Mouse (Mus musculus) brain, embryonic 14.5 days (tissue): ENCODE results near the gene Gm28053. TPM values are rescaled to one million over a fixed set of nuclear protein-coding genes. Genes with fewer than 3 reads are reported as not detected.

Experiments used
- DNase-seq: peaks from one replicate; pipeline ENCODE4 v3.0.0-alpha.2; 2011; ENCODE audit warnings: low read depth
- CTCF ChIP-seq: fragments of 200-500 bp; IDR thresholded peaks from 2 replicates; pipeline ENCODE4 v1.5.1; 2012; ENCODE audit warnings: inconsistent platforms, mild to moderate bottlenecking, moderate library complexity, borderline replicate concordance; ENCODE audit not compliant: insufficient read depth, insufficient read length; ENCODE audit errors: extremely low read depth
- POLR2A ChIP-seq: fragments of 200-500 bp; IDR thresholded peaks from 2 replicates; pipeline ENCODE4 v1.6.1; 2012; ENCODE audit warnings: mild to moderate bottlenecking, inconsistent platforms, borderline replicate concordance; ENCODE audit not compliant: poor library complexity, insufficient read depth, insufficient read length, severe bottlenecking; ENCODE audit errors: extremely low read depth
- polyA plus RNA-seq: library from polyadenylated mRNA; depleted of rRNA; stranded (reverse); fragments of >200 nt; gene quantifications from 2 replicates; pipeline ENCODE4 v1.2.3, GENCODE M21; 2012; rRNA removed

Gm28053 gene
- polyA plus RNA-seq, result 0.40 TPM in 1 of 2 replicates, not detected in the other

GRCm38 (mm10) chr6:48718455-48718854, at the start of gene Gm28053, which contains the start of gene Gimap7:
TSS of gene Gm28053 (plus strand) at chr6:48718607.
TSS of gene Gimap7 (plus strand) at chr6:48718621.
- DNase-seq, result no peak
- no peak for TF ChIP-seq POLR2A
- no peak for TF ChIP-seq CTCF

GRCm38 (mm10) chr6:48669446-48669969, 48.9 kb upstream of the Gm28053 start:
- TF ChIP-seq POLR2A (no peak), CTCF (no peak)
- no peak for DNase-seq

DNA sequence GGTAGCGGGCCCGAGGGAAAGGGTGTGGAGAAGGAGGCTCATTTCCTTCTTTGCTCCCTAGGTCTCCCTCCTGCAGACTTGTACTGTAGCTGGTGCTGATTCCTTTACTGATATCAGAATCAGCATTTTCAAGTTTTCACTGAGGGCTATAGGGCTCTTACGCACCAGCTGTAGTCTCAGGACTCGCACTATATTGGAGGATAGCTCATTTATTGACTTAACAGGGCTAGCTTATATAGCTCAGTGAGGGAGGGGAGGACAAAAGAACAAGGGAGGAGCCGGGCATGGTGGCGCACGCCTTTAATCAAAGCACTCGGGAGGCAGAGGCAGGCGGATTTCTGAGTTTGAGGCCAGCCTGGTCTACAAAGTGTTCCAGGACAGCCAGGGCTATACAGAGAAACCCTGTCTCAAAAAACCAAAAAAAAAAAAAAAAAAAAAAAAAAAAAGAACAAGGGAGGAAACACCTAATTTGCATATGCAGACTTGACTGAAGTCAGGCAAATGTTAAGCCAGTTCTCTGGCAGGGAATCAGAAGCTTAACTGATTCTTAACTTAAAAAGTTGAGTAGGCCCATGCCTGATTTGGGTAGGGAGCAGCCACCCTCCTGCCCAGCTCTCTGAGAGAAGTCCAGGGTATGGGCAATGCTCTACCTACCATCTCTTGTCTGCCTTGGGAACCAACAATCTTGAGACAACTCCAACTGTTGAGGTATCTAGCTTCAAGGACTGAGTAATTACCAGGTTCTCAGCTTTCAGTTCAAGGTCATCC, 43.9 kb upstream of the Gm28053 start:
- TF ChIP-seq POLR2A, result no peak
- no peak for TF ChIP-seq CTCF
- no peak for DNase-seq

- TF ChIP-seq CTCF (no peak), POLR2A (no peak)
- DNase-seq, result peak; percentile 20
These were observed 42.9 kb upstream of the Gm28053 start for GRCm38 (mm10) chr6:48675400-48675930.

GRCm38 (mm10) chr6:48675931-48676859, 42.2 kb upstream of the Gm28053 start, which contains the start of gene Gimap9:
TSS of gene Gimap9 (plus strand) at chr6:48676129.
- DNase-seq, result peak; percentile 2
- TF ChIP-seq POLR2A (no peak), CTCF (no peak)

DNA sequence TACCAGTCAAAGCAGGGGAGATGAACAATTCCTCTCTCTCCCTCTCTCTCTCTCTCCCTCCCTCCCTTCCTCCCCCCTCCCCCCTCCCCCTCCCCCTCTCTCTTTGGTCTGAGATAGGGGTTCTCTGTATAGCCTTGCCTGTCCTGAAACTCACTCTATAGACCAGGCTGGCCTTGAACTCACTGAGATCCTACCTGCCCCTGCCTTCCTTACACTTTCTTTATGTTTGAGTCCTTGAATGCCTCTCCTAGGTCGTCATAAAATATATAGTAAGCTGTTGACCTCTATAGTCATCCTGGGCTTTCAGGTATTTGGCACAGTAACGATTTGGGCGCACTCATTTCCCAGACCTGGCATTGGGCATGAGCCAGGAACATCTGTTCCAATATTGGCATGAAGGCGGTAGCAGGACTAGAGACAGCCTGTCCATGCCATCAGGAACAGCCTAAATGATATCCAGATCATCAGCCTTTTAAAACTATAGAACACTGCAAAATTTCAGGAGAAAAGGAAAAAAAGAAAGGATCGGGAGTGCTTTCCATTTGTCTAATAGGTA, 41.5 kb upstream of the Gm28053 start:
- TF ChIP-seq POLR2A, result no peak
- no peak for TF ChIP-seq CTCF
- no peak for DNase-seq

GRCm38 (mm10) chr6:48677492-48678345, 40.7 kb upstream of the Gm28053 start:
- DNase-seq, result no peak
- TF ChIP-seq POLR2A (no peak), CTCF (no peak)

GRCm38 (mm10) chr6:48678391-48678790, 40.0 kb upstream of the Gm28053 start:
- TF ChIP-seq CTCF (no peak), POLR2A (no peak)
- no peak for DNase-seq

- DNase-seq, result no peak
- TF ChIP-seq CTCF (no peak), POLR2A (no peak)
These were observed 38.7 kb upstream of the Gm28053 start for GRCm38 (mm10) chr6:48679701-48680100.

GRCm38 (mm10) chr6:48680421-48680820, 38.0 kb upstream of the Gm28053 start:
- TF ChIP-seq CTCF (no peak), POLR2A (no peak)
- no peak for DNase-seq
